Mouse (Mus musculus) CH12F3 (cell line): ENCODE data around the gene C1qtnf1.

Experiments used
- in situ Hi-C: fragments of 300-500 bp; cut with MboI; formaldehyde crosslinking; loops from 2 replicates; pipeline ENCODE4 v1.14.3; 2020; ENCODE audit warnings: low sequenced_read_pairs

Gene C1qtnf1

GRCm38 (mm10) chr11:118495065-118495464 lies 67.1 kb downstream of the C1qtnf1 start:
- in situ Hi-C loops: no loop called here

GRCm38 (mm10) chr11:118496066-118496689 lies 68.2 kb downstream of the C1qtnf1 start:
- in situ Hi-C loops: no loop called here
